Mouse (Mus musculus): ENCODE measurements at regions not wholly inside any gene's neighbourhood (a gene's known extent, or its start where the extent isn't known, plus 50 kb on each side); places are given as distances from the start of the nearest gene placed in this dataset.

DNA sequence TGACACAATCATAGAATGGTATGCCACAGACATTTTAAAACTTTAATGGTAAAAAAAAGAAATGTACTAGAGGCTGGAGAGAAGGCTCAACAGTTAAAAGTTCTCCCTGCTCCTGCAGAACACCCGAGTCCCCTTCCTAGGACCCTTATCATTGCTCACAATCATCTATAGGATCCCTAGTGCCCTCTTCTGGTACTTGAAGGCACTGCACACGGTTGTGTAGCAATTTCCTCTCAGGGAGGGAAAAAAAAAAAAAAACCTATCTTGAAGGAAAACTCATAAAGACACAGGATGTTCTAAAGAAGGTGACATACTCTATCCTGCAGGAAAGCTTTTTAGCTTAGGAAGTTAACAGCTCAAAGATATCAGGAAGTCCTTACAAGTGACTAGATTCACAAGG is 154.4 kb upstream of the Lmcd1 start:
- DNase-seq (ENCODE audit: low spot score in 2 of 2) = no peak

- no peak for DNase-seq (ENCODE audit: low spot score in 2 of 2)
Measured at GRCm38 (mm10) chr6:112133522-112133921, 140.0 kb upstream of the Lmcd1 start.

DNA sequence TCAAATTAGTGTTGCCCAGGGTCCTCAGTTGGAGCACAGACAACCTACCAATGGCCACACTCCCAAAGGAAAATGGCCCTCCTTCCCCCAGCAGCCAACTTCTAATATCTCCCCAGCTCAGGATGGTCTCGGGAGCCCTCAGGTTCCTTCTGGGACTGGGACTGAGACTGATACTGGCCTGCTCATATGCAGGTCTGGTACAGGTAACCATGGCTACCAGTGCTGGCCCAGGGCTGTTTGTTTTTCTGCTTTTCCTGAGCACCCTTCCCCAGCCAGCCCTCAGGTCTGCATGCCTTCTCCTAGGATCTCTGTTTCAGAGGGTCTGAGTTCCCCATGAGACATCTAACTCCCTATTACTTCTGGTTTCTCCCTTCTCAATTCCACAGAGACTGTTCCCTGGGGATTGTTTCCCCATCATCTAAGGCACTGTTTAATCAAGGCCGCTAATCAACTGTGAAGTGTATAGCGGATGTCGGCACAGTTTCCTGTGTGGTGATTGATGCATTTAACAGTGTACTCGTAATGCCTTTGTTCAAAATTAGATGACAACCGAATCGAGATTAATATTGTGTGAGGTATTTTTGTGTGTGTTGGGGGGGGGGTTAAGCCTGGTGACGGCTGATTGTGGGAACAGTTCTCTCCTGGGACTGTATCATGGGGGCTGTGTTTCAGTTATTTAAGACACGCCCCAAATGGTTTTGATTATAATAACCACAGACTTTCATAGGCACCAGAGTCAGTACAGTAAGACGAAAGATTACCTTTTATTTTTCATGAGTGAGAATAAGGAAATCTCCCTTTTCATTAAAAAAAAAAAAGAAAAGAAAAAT is 120.8 kb upstream of the Lmcd1 start:
- no peak for DNase-seq (ENCODE audit: low spot score in 2 of 2)

- no peak for DNase-seq (ENCODE audit: low spot score in 2 of 2)
Measured at GRCm38 (mm10) chr6:112167487-112167886, 106.1 kb upstream of the Lmcd1 start.

DNA sequence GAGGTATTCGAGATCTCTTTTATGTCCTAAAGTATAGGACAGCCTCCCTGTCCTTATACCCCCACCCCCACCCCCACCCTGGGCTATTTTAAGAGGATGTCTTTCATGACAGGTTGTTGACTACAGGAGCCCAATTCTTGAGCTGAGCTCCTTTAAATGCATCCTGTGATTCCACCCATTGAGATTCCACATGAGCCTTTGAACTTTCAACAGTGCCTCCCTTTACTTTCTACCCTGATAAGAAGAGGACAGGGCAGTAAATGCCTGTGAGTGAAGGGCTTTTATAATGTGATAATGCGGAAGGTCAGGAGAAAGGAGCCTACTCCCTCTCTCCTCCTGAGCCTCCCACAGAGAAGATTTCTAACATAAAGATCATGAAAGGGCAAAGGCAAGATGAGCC is 97.2 kb upstream of the Lmcd1 start:
- DNase-seq (ENCODE audit: low spot score in 2 of 2) = no peak

DNA sequence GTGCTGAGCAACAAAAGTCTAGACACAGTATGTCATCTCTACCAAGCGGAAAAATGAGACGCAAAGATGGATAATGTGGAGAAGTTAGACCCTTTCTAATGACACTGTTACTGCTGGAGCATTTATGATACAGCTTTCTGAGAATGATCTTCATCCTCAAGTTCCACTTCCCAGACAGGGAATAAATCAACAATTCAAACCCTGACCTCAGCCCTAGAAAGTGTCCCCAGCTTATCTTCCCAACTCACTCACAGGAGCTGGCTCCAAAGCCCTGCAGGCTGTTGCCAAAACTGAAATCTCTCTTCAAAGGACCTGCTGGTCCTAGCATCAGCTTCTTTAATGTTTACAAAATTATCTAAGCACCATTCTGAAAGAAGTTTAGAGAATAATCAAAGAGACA is 85.9 kb upstream of the Lmcd1 start:
- DNase-seq (ENCODE audit: low spot score in 2 of 2) = no peak

DNA sequence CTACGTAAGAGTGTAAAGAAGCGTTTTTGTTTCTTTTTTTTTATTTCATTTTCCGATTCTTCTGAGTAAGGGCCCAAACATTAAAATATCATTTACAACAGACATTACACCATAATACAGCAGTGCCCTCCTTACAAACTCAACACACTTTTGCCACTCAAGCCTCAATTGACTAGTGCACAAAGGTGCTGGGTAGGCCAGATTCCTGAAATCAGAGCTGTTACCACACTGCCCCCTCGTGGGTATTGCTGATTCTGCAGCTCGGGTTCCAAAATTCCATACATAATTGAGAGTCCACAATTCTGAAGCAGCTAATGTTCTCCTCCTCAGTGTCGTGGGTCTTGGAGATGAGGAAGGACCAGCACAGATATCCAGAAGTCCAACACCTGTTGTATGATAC is 82.5 kb upstream of the Lmcd1 start:
- no peak for DNase-seq (ENCODE audit: low spot score in 2 of 2)

DNA sequence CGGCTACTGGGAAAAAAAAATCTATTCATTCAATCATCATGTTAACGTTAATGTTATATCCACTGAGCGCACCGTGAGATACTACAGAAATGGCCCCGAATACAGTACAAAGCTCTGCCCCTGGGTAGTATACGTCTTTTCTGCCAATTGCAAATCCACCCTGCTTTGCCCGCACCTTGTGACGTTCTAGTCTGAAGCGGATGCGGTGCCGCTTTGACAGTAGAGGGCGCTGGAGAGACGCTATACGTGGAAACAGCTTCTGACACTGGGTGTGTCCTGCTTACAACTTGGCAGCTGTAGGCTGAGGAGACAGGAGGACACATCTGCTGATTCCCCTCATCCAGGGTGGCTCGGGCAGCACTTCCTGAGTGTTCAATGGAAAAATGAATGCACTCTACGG is 76.1 kb upstream of the Lmcd1 start:
- peak; percentile 23 to 48 for DNase-seq (ENCODE audit: low spot score in 2 of 2)

DNA sequence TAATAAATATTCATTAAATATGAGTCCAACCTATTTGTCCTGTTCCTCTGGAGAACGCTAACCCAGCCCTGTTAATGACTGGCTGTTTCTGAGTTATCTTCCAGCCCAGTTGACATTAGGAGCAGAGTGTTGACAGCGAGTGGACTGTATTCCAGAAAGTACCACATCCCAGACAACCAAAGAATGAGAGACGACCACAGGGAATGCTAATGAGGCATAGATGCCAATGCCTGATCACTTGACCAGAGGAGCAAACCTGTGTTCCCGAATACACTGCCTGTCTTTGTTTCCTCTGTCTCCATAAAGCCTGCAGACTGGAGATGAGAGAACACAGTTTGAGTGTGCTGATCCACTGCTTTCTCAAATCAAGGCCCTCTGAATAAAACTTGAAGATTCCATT is 74.3 kb upstream of the Lmcd1 start:
- no peak for DNase-seq (ENCODE audit: low spot score in 2 of 2)

GRCm38 (mm10) chr6:112202120-112202519 is 71.4 kb upstream of the Lmcd1 start:
- no peak for DNase-seq (ENCODE audit: low spot score in 2 of 2)

DNA sequence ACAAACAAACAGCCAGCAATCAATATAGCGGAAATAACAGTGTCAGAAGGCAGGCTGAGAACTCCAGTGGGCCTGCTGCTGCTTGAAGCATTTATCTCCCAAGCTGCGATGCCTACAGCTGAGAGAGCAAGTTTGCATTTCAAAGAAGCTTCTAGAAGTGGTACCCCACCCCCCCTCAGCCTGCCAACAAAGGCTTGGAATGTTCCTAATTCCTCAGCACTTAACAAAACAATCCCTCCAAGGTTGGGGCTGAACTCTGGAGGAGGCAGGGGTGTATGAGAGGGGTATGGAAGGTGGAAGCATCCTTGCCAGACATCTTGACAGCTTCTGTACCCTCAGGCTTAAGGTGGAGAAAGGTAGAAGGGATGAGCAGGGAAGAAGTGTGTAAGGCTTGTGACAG is 70.2 kb upstream of the Lmcd1 start:
- DNase-seq (ENCODE audit: low spot score in 2 of 2) = no peak

- no peak for DNase-seq (ENCODE audit: low spot score in 2 of 2)
Measured at GRCm38 (mm10) chr6:112204956-112205355, 68.6 kb upstream of the Lmcd1 start.

GRCm38 (mm10) chr6:112205420-112205995 is 68.0 kb upstream of the Lmcd1 start:
- DNase-seq (ENCODE audit: low spot score in 2 of 2) = no peak

DNA sequence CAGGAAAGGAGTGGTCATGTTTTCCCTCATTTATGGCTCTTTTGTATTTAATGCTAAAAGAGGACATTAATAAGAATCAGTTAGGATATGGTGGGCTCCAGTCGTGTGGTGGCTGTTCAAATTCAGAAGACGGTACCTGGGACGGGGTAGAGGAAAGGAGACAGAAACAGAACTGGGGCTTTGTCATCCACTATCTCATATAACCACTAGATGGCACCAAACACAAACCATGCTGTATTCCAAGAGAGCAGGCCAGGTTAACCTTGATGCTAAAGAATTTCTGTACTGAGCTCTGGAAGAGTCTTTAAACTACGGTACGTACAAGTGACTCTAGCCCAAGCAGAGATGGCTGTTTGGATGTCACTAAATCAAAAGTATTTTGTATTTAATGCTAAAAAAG is 66.3 kb upstream of the Lmcd1 start:
- DNase-seq (ENCODE audit: low spot score in 2 of 2) = no peak

GRCm38 (mm10) chr6:112210238-112210950 is 63.2 kb upstream of the Lmcd1 start:
- DNase-seq (ENCODE audit: low spot score in 2 of 2) = no peak

GRCm38 (mm10) chr6:112216868-112217267 is 56.7 kb upstream of the Lmcd1 start:
- DNase-seq (ENCODE audit: low spot score in 2 of 2) = no peak

GRCm38 (mm10) chr6:112218248-112218647 is 55.3 kb upstream of the Lmcd1 start:
- DNase-seq (ENCODE audit: low spot score in 2 of 2) = no peak

DNA sequence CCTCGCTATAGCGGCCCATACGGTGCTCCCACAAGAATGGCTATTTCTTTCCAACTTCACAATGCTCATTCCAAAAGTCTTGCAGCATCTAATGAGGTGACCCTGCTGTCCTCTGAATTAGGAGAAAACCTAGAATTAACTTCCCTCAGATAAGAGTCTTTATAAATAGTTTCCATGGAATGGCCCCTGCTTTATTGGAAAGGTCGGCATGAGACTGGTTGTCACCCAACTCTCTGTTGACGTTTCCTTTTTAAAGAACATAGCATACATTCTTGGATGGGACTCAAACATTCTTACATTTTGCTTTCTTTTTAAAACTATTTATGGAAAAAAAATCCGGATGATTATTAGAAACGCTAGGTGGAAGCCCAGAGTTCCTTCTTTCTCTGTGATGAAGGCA is 53.9 kb upstream of the Lmcd1 start:
- DNase-seq (ENCODE audit: low spot score in 2 of 2) = no peak

GRCm38 (mm10) chr6:112220149-112220548 is 53.4 kb upstream of the Lmcd1 start:
- DNase-seq (ENCODE audit: low spot score in 2 of 2) = no peak

DNA sequence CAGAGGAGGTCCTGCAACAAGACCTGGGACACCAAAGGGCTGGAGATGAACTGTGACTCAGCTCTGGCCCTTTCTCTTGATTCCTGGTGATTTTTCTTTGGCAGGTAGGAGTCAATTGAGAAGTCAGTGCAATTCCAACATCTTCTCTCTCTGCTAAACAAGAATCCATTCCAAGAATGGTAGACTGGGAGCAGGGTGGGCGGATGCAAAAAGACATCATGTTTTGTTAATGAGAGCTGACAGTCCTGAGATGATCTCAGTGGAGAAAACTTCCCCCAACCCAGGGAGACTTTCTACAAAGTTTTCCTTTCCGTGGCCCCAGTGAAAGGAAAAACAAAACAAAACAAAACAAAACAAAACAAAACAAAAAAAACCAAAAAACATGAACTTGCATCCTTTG is 52.2 kb upstream of the Lmcd1 start:
- no peak for DNase-seq (ENCODE audit: low spot score in 2 of 2)

- DNase-seq (ENCODE audit: low spot score in 2 of 2) = no peak
Measured at GRCm38 (mm10) chr6:112223325-112223724, 50.2 kb upstream of the Lmcd1 start.
